Mouse (Mus musculus): Measurements from ENCODE around the gene Mtmr4. TPM values are rescaled to one million over a fixed set of nuclear protein-coding genes. Genes with fewer than 3 reads are reported as not detected.

Mtmr4 gene
- polyA plus RNA-seq, 1 experiment from 2014 or later = 49.2 TPM

GRCm38 (mm10) chr11:87573751-87574150 is 18.2 kb upstream of the Mtmr4 start:
- H3K4me3 ChIP-seq = no peak overlapping the region
- H3K36me3 ChIP-seq (ENCODE audit: poor library complexity, severe bottlenecking) = no peaks in the 10 kb centered on the region
- H3K27me3 ChIP-seq = peaks cover 11% of the 10 kb centered on the region; the same call in 1 of the 2 replicates
- 84% methylated on average over 7 of the region's 7 CpGs for WGBS
- ATAC-seq = no peak
- no peak overlapping the region for H3K9ac ChIP-seq
- H3K4me1 ChIP-seq = peaks cover 13% of the 10 kb centered on the region
- H3K4me2 ChIP-seq = no peak overlapping the region
- H3K9me3 ChIP-seq (replicated peaks) = no peaks in the 10 kb centered on the region
- no peak overlapping the region for H3K27ac ChIP-seq

GRCm38 (mm10) chr11:87574520-87575180 is 17.3 kb upstream of the Mtmr4 start:
- no peaks in the 10 kb centered on the region for H3K36me3 ChIP-seq (ENCODE audit: poor library complexity, severe bottlenecking)
- no peak overlapping the region for H3K4me3 ChIP-seq

GRCm38 (mm10) chr11:87577601-87578248 is 14.2 kb upstream of the Mtmr4 start:
- no peak for ATAC-seq
- H3K4me3 ChIP-seq = peak overlapping the region; percentile 51
- H3K4me2 ChIP-seq = peak overlapping the region; percentile 83
- H3K36me3 ChIP-seq (ENCODE audit: poor library complexity, severe bottlenecking) = no peaks in the 10 kb centered on the region
- H3K27me3 ChIP-seq = peaks cover 11% of the 10 kb centered on the region; the same call in 1 of the 2 replicates
- peaks cover 15% of the 10 kb centered on the region for H3K4me1 ChIP-seq
- no peak overlapping the region for H3K27ac ChIP-seq
- WGBS = 7% methylated on average over 6 of the region's 6 CpGs
- peak overlapping the region; percentile 70 for H3K9ac ChIP-seq
- H3K9me3 ChIP-seq (replicated peaks) = no peaks in the 10 kb centered on the region

More at GRCm38 (mm10) chr11:87574520-87575180, 17.3 kb upstream of the Mtmr4 start:
- Histone ChIP-seq H3K27me3 (peaks cover 11% of the 10 kb centered on the region; the same call in 1 of the 2 replicates), H3K27ac (no peak overlapping the region), H3K9me3 (replicated peaks) (no peaks in the 10 kb centered on the region), H3K4me1 (peaks cover 15% of the 10 kb centered on the region), H3K4me2 (no peak overlapping the region), H3K9ac (no peak overlapping the region)
- WGBS = 81% methylated on average over 21 of the region's 21 CpGs
- ATAC-seq = no peak

DNA sequence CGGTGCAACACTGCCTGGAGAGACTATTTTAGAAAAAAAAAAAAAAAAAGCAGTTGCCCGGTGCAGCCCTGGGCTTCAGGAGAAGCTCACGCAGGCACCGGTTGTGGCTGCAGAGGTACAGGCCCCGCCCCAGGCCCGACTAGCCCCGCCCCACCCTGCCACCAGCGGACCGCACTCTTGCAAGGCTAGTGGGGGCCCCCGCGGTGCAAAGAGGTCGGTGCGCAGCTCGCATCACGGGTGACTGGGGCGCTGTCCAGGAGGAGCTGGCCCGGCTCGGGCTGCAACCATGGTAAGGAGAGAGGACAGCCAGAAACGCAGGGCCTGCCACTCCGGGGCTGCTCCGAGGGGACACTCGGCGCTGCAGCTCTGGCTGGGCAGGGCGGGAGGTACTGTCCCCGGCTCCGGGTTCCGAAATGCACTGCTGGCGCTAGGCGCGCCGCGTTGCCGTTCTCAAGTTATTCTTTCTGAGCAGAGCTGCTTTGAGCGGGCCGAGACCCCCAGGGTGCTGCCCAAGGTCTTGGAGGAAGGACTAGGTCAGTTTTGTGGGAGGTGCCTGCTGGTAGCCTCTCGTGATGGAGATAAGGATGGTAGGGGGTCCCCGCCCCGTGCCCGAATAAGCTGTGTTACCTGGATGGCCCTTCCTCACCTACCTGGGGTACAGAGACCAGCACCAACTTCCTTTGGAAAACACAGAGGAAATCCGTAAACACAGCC is 13.6 kb upstream of the Mtmr4 start:
- WGBS = under 1% methylated on average over 40 of the region's 40 CpGs
- peak overlapping the region; percentile 70 for H3K9ac ChIP-seq
- H3K27ac ChIP-seq = no peak overlapping the region; the same call in 1 of the 2 replicates
- peak; percentile 66 for ATAC-seq
- peak overlapping the region; percentile 51 for H3K4me3 ChIP-seq
- peak overlapping the region; percentile 83 for H3K4me2 ChIP-seq
- no peaks in the 10 kb centered on the region for H3K36me3 ChIP-seq (ENCODE audit: poor library complexity, severe bottlenecking)
- no peaks in the 10 kb centered on the region for H3K9me3 ChIP-seq (replicated peaks)
- peaks cover 15% of the 10 kb centered on the region for H3K4me1 ChIP-seq
- peaks cover 11% of the 10 kb centered on the region; the same call in 1 of the 2 replicates for H3K27me3 ChIP-seq

DNA sequence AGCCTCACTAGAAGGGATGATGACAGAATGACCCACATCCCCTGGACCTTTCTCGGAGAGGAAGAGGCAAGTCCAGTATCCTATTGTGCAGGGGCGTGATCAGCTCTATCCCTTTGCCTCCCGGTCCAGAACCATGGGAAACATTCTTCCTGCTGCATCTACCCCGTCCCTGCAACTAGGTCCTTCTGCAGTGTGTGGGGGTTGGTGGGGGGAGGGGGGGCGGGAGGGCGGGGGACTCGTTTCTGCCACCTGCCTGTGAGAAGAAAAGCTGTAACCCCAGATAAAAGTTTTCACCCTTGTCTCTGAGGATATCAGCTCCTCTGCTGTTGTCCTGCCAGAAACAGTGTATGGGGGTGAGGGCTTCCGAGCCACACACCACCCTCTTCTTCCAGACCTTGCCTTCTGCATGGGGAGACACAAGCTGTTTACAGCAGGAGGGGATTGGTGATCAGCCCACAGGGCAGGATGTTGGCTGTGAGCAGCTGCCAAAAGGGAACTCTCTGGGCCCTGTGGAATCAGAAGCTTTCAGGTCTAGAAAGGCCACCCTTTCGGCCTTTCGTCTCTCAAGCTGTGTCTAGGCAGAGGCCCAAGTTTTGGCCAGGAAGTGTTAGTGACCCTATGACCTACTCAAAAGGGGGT is 12.9 kb upstream of the Mtmr4 start:
- H3K4me1 ChIP-seq = peaks cover 15% of the 10 kb centered on the region
- peak overlapping the region; percentile 83 for H3K4me2 ChIP-seq
- peak; percentile 48 for ATAC-seq
- H3K4me3 ChIP-seq = peak overlapping the region; percentile 51
- no peak overlapping the region; the same call in 1 of the 2 replicates for H3K27ac ChIP-seq
- no peaks in the 10 kb centered on the region for H3K36me3 ChIP-seq (ENCODE audit: poor library complexity, severe bottlenecking)
- WGBS = 12% methylated on average over 9 of the region's 10 CpGs
- H3K9ac ChIP-seq = peak overlapping the region; percentile 70
- H3K9me3 ChIP-seq (replicated peaks) = no peaks in the 10 kb centered on the region
- H3K27me3 ChIP-seq = peaks cover 11% of the 10 kb centered on the region; the same call in 1 of the 2 replicates

- no peak for ATAC-seq
- H3K4me3 ChIP-seq = no peak overlapping the region
- H3K9me3 ChIP-seq (replicated peaks) = no peaks in the 10 kb centered on the region
- 38% methylated on average over 1 of the region's 1 CpGs for WGBS
- no peak overlapping the region for H3K27ac ChIP-seq
- no peak overlapping the region for H3K4me2 ChIP-seq
- peaks cover 11% of the 10 kb centered on the region; the same call in 1 of the 2 replicates for H3K27me3 ChIP-seq
- peaks cover 15% of the 10 kb centered on the region for H3K4me1 ChIP-seq
- no peaks in the 10 kb centered on the region for H3K36me3 ChIP-seq (ENCODE audit: poor library complexity, severe bottlenecking)
- H3K9ac ChIP-seq = no peak overlapping the region
Observed at GRCm38 (mm10) chr11:87579713-87580112, 12.2 kb upstream of the Mtmr4 start.

DNA sequence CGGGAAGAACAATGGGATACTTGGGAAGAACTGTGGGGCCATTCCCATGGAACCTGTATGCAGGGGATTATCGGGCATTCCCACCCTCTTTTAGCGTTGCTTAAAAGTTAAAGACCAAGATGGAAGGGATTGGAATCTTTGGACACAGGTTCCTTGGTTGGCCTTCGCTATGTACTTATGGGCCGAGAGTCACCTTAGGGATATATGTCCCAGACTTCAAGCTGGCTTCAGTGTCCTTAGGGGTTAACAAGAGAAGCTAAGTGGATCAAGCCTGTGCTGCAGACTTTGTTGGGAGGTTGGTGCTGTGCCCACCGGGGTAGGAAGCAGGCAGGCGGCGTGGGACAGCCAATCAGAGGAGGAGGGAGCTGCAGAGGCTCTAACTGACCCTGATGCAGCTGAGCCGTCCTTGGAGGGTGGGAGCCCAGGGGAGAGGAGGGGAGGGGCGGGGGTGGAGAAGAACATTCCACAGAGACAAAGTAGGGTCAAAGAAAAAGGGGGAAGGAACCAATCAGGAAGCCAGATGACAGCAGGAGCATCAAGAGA is 11.3 kb upstream of the Mtmr4 start:
- no peaks in the 10 kb centered on the region for H3K9me3 ChIP-seq (replicated peaks)
- H3K27me3 ChIP-seq = peaks cover 11% of the 10 kb centered on the region; the same call in 1 of the 2 replicates
- ATAC-seq = no peak
- no peak overlapping the region for H3K4me3 ChIP-seq
- H3K4me2 ChIP-seq = no peak overlapping the region
- H3K27ac ChIP-seq = no peak overlapping the region
- H3K4me1 ChIP-seq = peaks cover 15% of the 10 kb centered on the region
- H3K9ac ChIP-seq = no peak overlapping the region
- H3K36me3 ChIP-seq (ENCODE audit: poor library complexity, severe bottlenecking) = no peaks in the 10 kb centered on the region
- WGBS = 39% methylated on average over 10 of the region's 10 CpGs

DNA sequence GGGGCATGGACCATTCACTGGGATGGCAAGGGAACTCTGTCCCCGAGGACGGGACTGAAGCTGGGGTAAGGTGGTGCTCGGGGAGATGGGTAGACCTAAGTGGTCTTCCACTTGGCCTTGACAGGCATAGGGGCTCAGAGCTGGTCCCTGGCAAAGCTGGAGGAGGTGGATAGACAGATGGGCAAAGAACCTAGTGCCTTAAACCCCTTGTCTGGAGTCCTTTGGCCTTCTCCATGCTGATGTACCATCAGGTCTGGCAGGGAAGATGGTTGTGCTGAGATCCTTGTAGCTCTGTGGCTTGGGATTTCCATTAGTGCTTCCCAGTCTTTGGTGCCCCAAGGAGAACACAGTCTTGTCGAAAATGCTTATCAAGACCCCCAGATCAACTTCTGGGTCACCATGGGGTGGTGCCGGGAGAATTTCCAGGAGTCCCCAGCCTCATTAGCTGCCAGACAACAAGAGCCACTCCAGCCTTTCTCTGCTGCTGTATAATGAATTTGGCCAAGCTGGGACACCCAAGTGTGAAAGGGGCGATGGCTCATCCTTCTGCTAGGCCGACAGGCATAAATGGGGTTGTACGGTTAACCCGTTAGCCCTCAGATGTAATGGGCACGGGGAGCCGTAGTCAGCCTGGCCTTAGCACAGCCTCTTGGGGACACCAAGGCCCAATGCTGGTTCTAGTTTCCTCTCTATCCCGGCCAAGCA is 10.6 kb upstream of the Mtmr4 start:
- 88% methylated on average over 12 of the region's 12 CpGs for WGBS
- Histone ChIP-seq H3K36me3 (ENCODE audit: poor library complexity, severe bottlenecking) (no peaks in the 10 kb centered on the region), H3K4me2 (no peak overlapping the region)

DNA sequence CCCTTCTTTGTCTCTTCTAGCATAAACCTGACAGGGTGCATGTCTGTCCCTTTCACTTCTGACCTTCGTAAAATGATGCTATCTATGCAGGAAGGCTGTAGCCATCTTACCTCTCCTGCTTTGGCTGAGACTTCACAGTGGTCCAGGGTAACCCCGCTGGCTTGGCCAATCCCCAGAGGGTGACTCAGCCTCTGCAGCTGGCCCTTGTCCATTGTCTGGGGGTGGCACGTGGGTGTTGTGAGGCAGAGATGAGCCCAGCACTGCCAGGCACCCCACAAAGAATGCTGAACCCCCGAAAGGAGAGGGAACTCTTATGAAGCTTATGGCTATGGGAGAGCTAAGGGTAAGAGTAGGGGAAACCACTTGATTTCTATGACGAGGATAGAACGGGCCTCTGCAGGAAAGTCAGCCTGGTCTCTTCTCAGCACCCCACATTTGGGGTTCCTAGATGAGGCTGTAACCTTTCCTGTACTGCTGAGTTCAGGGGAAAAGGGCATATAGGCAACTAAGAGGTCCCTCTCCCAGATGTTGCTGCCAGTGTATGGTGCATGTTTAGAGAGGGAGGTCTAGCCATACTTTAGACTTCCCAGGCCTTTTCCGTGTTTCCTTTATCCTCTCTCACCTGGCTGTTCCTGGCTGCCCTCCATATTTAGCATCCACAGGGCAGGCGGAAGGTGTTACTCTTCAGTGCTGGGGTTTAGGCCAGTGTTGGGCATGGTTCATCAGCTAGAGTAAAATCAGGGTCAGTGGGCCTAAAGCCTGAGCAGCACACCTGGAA is 9.8 kb upstream of the Mtmr4 start:
- 85% methylated on average over 8 of the region's 8 CpGs for WGBS
- H3K27ac ChIP-seq = no peak overlapping the region
- H3K4me3 ChIP-seq = no peak overlapping the region
- H3K4me2 ChIP-seq = no peak overlapping the region
- H3K9me3 ChIP-seq (replicated peaks) = no peaks in the 10 kb centered on the region
- no peak for ATAC-seq
- peaks cover 5% of the 10 kb centered on the region; the same call in 1 of the 2 replicates for H3K27me3 ChIP-seq
- no peak overlapping the region for H3K9ac ChIP-seq
- H3K36me3 ChIP-seq (ENCODE audit: poor library complexity, severe bottlenecking) = no peaks in the 10 kb centered on the region
- peaks cover 15% of the 10 kb centered on the region for H3K4me1 ChIP-seq

More for the DNA sequence above, 10.6 kb upstream of the Mtmr4 start:
- Histone ChIP-seq H3K27me3 (peaks cover 11% of the 10 kb centered on the region; the same call in 1 of the 2 replicates), H3K27ac (no peak overlapping the region), H3K4me3 (no peak overlapping the region), H3K4me1 (peaks cover 15% of the 10 kb centered on the region), H3K9ac (no peak overlapping the region), H3K9me3 (replicated peaks) (no peaks in the 10 kb centered on the region)
- no peak for ATAC-seq

- no peak overlapping the region for H3K9ac ChIP-seq
- no peaks in the 10 kb centered on the region for H3K36me3 ChIP-seq (ENCODE audit: poor library complexity, severe bottlenecking)
- no peak overlapping the region for H3K4me3 ChIP-seq
- H3K9me3 ChIP-seq (replicated peaks) = no peaks in the 10 kb centered on the region
- H3K27me3 ChIP-seq = no peaks in the 10 kb centered on the region
- H3K27ac ChIP-seq = no peak overlapping the region
- H3K4me2 ChIP-seq = no peak overlapping the region
- no peak for ATAC-seq
- peaks cover 5% of the 10 kb centered on the region for H3K4me1 ChIP-seq
- 79% methylated on average over 6 of the region's 6 CpGs for WGBS
Observed at GRCm38 (mm10) chr11:87583291-87584034, 8.5 kb upstream of the Mtmr4 start.
